Mouse (Mus musculus) heart, embryonic 15.5 days (tissue): ENCODE data around the gene Slc39a11. TPM values are rescaled to one million over a fixed set of nuclear protein-coding genes. Genes with fewer than 3 reads are reported as not detected.

Source experiments
- ATAC-seq: fragments of 200-750 bp; cut with Nextera tagmentation; replicated peaks from 2 replicates; pipeline ENCODE4 v1.8.0; 2017; ENCODE audit warnings: low read depth, moderate TSS enrichment; ENCODE audit not compliant: insufficient number of reproducible peaks, insufficient read depth, low FRiP score
- H3K27ac ChIP-seq: fragments of 300-500 bp; sonication (generic); 2 replicates; pipeline ENCODE4 v1.5.1; 2015; ENCODE audit warnings: mild to moderate bottlenecking, inconsistent platforms
- H3K27me3 ChIP-seq: fragments of 300-500 bp; sonication (generic); 2 replicates; pipeline ENCODE4 v1.6.1; 2015; ENCODE audit warnings: inconsistent platforms
- H3K36me3 ChIP-seq: fragments of 300-500 bp; sonication (generic); 2 replicates; pipeline ENCODE4 v1.6.1; 2015; ENCODE audit warnings: mild to moderate bottlenecking, inconsistent platforms
- H3K4me1 ChIP-seq: fragments of 300-500 bp; sonication (generic); replicated peaks from 2 replicates; pipeline ENCODE4 v1.6.1; 2015; ENCODE audit warnings: inconsistent platforms
- H3K4me2 ChIP-seq: fragments of 300-500 bp; sonication (generic); 2 replicates; pipeline ENCODE4 v1.6.1; 2015; ENCODE audit warnings: inconsistent platforms, mild to moderate bottlenecking, moderate library complexity
- H3K4me3 ChIP-seq: fragments of 300-500 bp; sonication (generic); 2 replicates; pipeline ENCODE4 v1.5.1; 2015; ENCODE audit warnings: mild to moderate bottlenecking, inconsistent platforms
- H3K9ac ChIP-seq: fragments of 300-500 bp; sonication (generic); 2 replicates; pipeline ENCODE4 v1.6.1; 2015; ENCODE audit warnings: mild to moderate bottlenecking, inconsistent platforms
- H3K9me3 ChIP-seq: fragments of 300-500 bp; sonication (generic); replicated peaks from 2 replicates; pipeline ENCODE4 v1.6.1; 2016; ENCODE audit warnings: inconsistent platforms
- WGBS: fragments of 180-500 bp; shearing (Covaris S2); methylation state at CpG from one replicate; pipeline ENCODE4 v1.1.7; 2015; ENCODE audit warnings: mixed read lengths; 5-methylcytosine and 5-hydroxymethylcytosine counted together
- polyA plus RNA-seq: library from polyadenylated mRNA; unstranded; fragments of >200 nt; fragmentation: Nextera tagmentation; extraction: Ambion mirVana; gene quantifications from 2 replicates; pipeline ENCODE4 v1.2.1, GENCODE M21; 2015

Slc39a11 gene
- polyA plus RNA-seq, 1 experiment from 2014 or later: 13.4 TPM

DNA sequence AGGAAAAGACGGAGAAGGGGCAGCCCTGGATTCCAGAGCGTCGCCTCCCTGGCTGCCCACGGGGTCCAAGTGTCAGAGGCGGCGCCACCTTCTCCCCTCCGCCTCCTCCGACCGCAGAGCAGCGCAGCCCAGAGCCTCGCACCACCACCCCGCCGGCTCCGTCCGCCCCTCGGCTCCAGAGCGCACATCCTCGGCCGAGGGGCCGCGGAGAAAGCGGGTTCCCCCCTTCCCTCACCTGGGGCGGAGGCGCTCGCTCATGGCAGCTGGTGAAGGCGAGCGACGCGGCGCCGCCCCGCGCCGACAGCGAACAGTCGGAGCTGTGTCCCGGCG, 33.7 kb upstream of the Slc39a11 start:
- Histone ChIP-seq H3K4me2 (peak overlapping the region; percentile 87), H3K27ac (peak overlapping the region; percentile 98), H3K36me3 (peaks cover 5% of the 10 kb centered on the region), H3K9ac (peak overlapping the region; percentile 95), H3K4me3 (peak overlapping the region; percentile 98), H3K4me1 (peaks cover 43% of the 10 kb centered on the region), H3K27me3 (no peaks in the 10 kb centered on the region), H3K9me3 (no peaks in the 10 kb centered on the region)
- ATAC-seq: no peak; the same call in none of the 2 replicates
- under 1% methylated on average over 37 of the region's 38 CpGs for WGBS

DNA sequence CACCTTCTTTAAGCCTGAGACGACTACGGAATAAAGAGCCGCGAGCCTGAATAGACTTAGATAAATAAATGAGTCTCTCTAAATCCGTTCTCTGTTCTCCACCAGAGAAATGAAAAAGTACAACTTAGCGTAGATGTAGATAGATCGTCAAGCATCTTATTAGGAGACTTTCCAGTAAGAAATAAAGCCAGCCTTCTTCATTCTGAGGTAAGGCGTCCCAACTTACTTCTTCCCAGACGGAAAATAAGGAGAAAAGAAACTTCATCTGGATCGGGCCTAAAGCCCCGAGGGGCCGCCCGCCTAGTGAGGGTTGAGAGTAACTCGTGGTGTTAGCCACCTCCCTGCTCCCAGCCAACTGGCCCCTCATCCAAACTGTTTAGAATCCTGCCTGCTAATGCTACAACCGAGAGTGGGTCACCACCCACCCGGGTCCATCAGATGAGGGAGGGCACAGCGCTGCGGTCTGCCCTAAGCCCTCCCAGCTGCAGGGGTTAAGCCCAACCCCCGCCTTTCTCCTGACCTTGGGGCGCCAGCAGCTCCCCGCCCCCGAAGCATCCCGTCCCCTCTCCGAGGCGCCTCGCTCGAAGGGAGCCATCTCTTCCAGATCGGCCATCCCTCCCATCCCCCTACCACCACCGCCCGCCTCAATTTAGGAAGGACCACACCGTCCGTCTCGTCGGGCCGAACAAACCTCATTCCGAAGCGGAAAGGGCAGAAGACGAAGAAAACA, 33.2 kb upstream of the Slc39a11 start:
- ATAC-seq: peak; percentile 44
- H3K27me3 ChIP-seq: no peaks in the 10 kb centered on the region
- peak overlapping the region; percentile 87 for H3K4me2 ChIP-seq
- no peaks in the 10 kb centered on the region for H3K9me3 ChIP-seq
- H3K4me1 ChIP-seq: peaks cover 48% of the 10 kb centered on the region
- H3K9ac ChIP-seq: peak overlapping the region; percentile 95
- H3K27ac ChIP-seq: peak overlapping the region; percentile 98
- peaks cover under 1% of the 10 kb centered on the region; the same call in 1 of the 2 replicates for H3K36me3 ChIP-seq
- WGBS: 2% methylated on average over 38 of the region's 38 CpGs
- H3K4me3 ChIP-seq: peak overlapping the region; percentile 98

DNA sequence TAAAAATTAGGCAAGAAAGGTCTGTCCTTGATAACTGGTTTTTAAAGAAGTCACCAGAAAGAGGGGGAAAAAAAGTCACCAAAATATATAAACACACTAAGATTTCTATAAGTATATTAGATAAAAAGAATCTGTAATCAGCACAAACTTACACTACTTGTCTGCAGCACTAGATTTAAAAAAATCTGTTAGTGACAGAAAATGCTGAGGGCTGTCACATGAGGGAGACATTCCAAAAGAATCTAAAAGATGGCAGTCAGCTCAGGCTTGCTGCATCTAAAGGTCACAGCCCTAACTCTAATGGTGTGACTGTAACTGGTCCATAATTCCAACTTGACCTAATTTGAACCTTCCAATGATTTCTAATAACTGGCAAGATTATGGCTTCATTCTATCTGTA, 32.1 kb upstream of the Slc39a11 start:
- Histone ChIP-seq H3K9me3 (no peaks in the 10 kb centered on the region), H3K4me1 (peaks cover 52% of the 10 kb centered on the region), H3K27ac (no peak overlapping the region), H3K36me3 (no peaks in the 10 kb centered on the region; the same call in 1 of the 2 replicates), H3K4me3 (peak overlapping the region; percentile 98), H3K27me3 (no peaks in the 10 kb centered on the region), H3K9ac (no peak overlapping the region), H3K4me2 (peak overlapping the region; percentile 87)
- no peak for ATAC-seq

DNA sequence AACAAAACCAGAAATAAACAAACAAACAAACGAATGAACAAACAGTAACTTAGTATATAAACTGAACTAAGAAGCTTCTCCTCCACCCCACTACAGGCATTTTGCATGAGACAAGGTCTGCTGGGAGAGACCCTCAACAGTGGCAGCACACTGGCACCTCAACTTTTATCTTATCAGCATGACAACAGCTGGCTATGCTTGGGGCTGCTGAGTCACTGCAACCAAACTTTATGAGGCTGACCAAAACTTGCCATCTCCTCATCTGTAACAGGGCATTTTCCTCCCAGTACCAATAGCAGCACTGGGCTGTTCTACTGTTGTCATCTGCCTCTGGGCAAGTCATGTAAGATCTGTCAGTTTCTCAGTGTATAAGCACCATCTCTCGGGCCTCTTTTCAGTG, 31.1 kb upstream of the Slc39a11 start:
- Histone ChIP-seq H3K9ac (no peak overlapping the region), H3K4me1 (peaks cover 47% of the 10 kb centered on the region), H3K36me3 (peaks cover 10% of the 10 kb centered on the region), H3K9me3 (no peaks in the 10 kb centered on the region), H3K27me3 (no peaks in the 10 kb centered on the region), H3K27ac (no peak overlapping the region), H3K4me2 (no peak overlapping the region), H3K4me3 (no peak overlapping the region)
- no peak for ATAC-seq
- 60% methylated on average over 2 of the region's 2 CpGs for WGBS

DNA sequence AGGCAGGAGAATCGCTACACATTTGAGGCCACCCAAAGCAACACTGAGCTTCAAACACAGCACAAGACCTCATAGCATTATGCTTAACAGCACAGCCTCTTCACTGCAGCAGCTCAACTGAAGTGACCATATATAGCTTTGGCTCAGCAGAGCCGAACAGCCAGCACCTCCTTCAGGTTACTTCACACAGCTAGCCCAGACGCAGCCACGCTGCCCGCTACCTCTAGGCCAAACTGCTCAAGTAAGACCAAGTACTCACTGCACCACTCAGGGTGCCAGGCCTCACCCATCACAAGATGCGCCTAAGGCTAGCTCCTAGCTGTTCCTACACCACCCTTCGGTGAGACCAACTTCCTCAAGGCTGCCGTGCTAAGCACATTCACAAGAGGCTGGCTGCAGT, 28.5 kb upstream of the Slc39a11 start:
- Histone ChIP-seq H3K36me3 (peaks cover 19% of the 10 kb centered on the region), H3K9ac (no peak overlapping the region), H3K27me3 (no peaks in the 10 kb centered on the region), H3K27ac (peak overlapping the region; percentile 80), H3K4me3 (no peak overlapping the region), H3K4me1 (peaks cover 44% of the 10 kb centered on the region), H3K9me3 (no peaks in the 10 kb centered on the region), H3K4me2 (0 out of 2 replicates have a peak overlapping the region, but pooled peaks have one; percentile 6)
- WGBS: 56% methylated on average over 8 of the region's 8 CpGs
- no peak; the same call in 1 of the 2 replicates for ATAC-seq

DNA sequence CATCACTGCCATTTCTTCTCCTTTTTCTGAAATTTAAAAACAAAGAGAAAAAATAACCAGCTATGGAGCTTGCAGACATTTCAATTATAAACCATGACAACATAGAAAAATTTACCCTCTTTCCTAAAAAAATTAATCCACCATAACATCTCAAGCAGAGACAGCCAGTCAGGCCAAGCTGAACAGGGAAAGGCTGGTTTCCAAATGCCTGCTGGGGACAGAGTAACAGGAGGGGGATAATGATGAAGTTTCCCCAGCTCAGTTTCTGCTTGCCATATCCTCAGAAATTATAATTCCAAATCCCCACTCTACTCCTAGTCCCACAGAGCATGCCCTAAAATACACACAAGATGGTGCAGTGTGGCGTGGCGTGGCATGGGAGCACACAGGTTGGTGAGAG, 27.5 kb upstream of the Slc39a11 start:
- Histone ChIP-seq H3K36me3 (peaks cover 20% of the 10 kb centered on the region), H3K9me3 (no peaks in the 10 kb centered on the region), H3K4me1 (peaks cover 46% of the 10 kb centered on the region), H3K4me3 (no peak overlapping the region), H3K27me3 (no peaks in the 10 kb centered on the region), H3K9ac (no peak overlapping the region), H3K27ac (no peak overlapping the region), H3K4me2 (no peak overlapping the region)
- no peak for ATAC-seq
- 96% methylated on average over 2 of the region's 2 CpGs for WGBS

DNA sequence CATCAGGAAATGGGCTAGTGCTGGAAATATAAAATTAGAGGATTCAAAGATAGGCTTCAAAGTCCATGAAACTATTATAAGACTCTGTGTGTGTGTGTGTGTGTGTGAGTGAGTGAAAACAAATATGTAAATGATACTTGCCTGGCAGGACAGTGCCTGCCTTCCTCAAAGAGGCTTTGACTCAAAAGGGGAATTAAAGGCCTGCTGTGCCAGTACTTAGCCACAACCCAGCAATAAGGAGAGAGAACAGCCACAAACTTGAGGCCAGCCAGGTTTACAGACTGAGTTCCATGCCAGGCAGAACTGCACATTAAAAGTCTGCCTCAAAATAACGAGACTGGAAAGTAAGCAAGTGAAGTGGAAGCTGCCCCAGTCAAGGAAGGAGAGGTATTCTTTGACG, 27.0 kb upstream of the Slc39a11 start:
- 82% methylated on average over 2 of the region's 2 CpGs for WGBS
- Histone ChIP-seq H3K9me3 (no peaks in the 10 kb centered on the region), H3K27me3 (no peaks in the 10 kb centered on the region), H3K4me1 (peaks cover 42% of the 10 kb centered on the region), H3K27ac (no peak overlapping the region), H3K9ac (no peak overlapping the region), H3K4me2 (no peak overlapping the region), H3K4me3 (no peak overlapping the region), H3K36me3 (peaks cover 22% of the 10 kb centered on the region)
- no peak for ATAC-seq

DNA sequence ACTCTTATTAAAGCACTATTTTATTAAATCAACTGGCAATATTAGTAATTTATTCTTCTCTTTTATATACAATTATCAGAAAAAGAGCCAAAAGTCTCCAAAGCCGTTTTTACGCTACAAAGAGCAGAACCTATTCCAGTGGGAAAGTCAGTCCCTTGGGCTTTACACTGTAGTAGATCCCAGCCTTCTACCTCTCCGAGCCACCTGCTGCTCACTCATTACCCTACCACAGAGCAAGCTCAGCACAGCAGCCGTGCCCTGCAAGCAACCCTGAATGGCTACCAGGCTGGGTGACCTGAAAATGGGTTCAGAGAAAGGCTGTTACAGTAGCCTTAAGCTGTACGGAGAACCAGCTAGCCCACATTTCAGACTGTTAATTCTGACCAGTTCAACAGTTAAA, 24.7 kb upstream of the Slc39a11 start:
- H3K4me2 ChIP-seq: no peak overlapping the region
- H3K9ac ChIP-seq: no peak overlapping the region
- no peak for ATAC-seq
- peaks cover 28% of the 10 kb centered on the region for H3K4me1 ChIP-seq
- H3K27ac ChIP-seq: no peak overlapping the region
- H3K27me3 ChIP-seq: no peaks in the 10 kb centered on the region
- peaks cover 30% of the 10 kb centered on the region for H3K36me3 ChIP-seq
- H3K4me3 ChIP-seq: no peak overlapping the region
- 86% methylated on average over 5 of the region's 5 CpGs for WGBS
- no peaks in the 10 kb centered on the region for H3K9me3 ChIP-seq

DNA sequence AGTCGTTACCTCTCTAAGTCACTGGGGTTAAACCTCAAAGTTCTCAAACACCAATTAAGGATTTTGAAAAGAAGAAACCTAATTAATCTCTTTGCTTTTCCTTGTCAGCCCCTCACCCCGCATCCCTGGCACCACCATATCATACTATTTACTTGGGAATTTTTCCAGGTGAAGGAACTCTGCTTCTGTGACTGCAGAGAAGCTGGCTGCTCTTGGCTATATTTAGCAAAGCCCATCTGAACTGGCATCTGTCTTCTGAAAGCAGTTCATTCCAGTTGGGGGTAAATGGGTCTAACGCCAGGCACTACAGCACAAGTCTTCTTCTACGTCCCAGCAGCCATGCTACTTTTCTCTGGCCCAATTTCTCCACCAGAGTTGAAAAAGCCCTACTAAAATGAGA, 23.7 kb upstream of the Slc39a11 start:
- H3K9me3 ChIP-seq: no peaks in the 10 kb centered on the region
- H3K4me3 ChIP-seq: no peak overlapping the region
- H3K9ac ChIP-seq: no peak overlapping the region
- 55% methylated on average over 4 of the region's 4 CpGs for WGBS
- H3K27me3 ChIP-seq: no peaks in the 10 kb centered on the region
- no peak overlapping the region for H3K4me2 ChIP-seq
- no peak for ATAC-seq
- H3K4me1 ChIP-seq: peaks cover 26% of the 10 kb centered on the region
- H3K36me3 ChIP-seq: peaks cover 32% of the 10 kb centered on the region
- H3K27ac ChIP-seq: peak overlapping the region; percentile 69

DNA sequence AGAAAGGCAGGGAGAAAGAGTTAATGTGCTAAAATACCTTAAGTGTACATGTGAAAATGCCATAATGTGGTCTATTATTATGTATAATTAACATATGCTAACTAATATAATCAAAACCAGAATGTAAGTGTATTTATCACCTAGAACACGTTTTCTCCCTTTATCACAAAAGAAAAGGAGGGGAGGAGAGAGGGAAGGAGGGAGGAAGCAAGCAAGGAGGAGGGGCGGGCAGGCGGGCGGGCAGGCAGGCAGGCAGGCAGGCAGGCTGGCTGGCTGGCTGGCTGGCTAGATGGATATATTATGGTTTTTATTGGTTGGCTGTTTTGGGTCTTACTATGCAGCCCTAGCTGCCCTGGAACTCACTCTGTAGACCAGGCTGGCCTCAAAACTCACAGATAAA, 19.8 kb upstream of the Slc39a11 start:
- no peak for ATAC-seq
- Histone ChIP-seq H3K36me3 (peaks cover 22% of the 10 kb centered on the region), H3K4me2 (no peak overlapping the region), H3K27ac (no peak overlapping the region), H3K4me3 (no peak overlapping the region), H3K9me3 (no peaks in the 10 kb centered on the region), H3K9ac (no peak overlapping the region), H3K27me3 (no peaks in the 10 kb centered on the region), H3K4me1 (peaks cover 31% of the 10 kb centered on the region)
- WGBS: 67% methylated on average over 4 of the region's 4 CpGs

DNA sequence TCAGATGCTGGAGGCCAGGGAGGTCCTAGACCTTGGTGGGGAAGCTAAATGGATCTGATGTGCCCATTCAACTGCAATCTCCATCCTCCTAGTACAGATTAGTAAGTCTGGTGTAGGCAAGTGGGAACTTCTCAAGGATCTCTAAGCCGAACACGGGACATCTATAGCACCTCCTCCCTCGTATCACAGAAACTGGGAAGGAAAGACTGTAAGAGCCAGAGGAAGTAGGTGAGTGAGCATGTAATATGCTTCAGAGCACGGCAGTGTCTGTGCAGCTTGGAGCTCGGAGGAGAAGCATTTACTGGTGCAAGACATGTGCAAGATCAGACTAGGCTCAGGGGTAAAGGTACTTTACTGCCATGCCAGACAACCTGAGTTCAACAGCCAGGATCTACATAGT, 19.0 kb upstream of the Slc39a11 start:
- no peak for ATAC-seq
- no peak overlapping the region for H3K9ac ChIP-seq
- no peak overlapping the region for H3K27ac ChIP-seq
- peaks cover 27% of the 10 kb centered on the region for H3K4me1 ChIP-seq
- H3K4me2 ChIP-seq: no peak overlapping the region
- H3K9me3 ChIP-seq: no peaks in the 10 kb centered on the region
- H3K27me3 ChIP-seq: no peaks in the 10 kb centered on the region
- H3K36me3 ChIP-seq: peaks cover 24% of the 10 kb centered on the region
- 74% methylated on average over 5 of the region's 5 CpGs for WGBS
- no peak overlapping the region for H3K4me3 ChIP-seq

DNA sequence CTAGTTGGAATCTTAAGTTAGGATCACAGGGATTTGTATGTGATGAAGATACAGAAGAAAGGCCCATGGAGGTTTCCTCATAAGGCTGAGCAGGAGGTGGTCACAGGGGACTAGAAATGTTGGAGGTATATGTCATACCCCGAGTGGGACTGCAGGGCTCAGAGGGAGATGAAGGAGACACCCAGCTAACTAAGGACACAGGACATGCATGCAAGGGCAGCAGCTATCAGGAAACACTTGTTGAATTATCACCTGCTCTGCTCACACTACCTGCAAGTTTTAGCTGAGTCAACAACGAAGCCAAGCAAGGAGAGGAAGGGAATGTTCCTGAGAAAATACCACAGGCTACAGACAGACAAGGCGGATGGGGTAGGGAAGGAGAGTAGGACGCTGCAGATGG, 17.8 kb upstream of the Slc39a11 start:
- peaks cover 19% of the 10 kb centered on the region for H3K4me1 ChIP-seq
- 69% methylated on average over 4 of the region's 4 CpGs for WGBS
- no peak overlapping the region for H3K4me3 ChIP-seq
- H3K27ac ChIP-seq: no peak overlapping the region
- H3K4me2 ChIP-seq: no peak overlapping the region
- ATAC-seq: no peak
- no peaks in the 10 kb centered on the region for H3K9me3 ChIP-seq
- no peaks in the 10 kb centered on the region for H3K27me3 ChIP-seq
- H3K9ac ChIP-seq: no peak overlapping the region
- peaks cover 33% of the 10 kb centered on the region for H3K36me3 ChIP-seq
